Mouse (Mus musculus) megakaryocyte-erythroid progenitor cell, adult 5-6 weeks (primary cell): ENCODE results near the gene Mmp1b. TPM values are rescaled to one million over a fixed set of nuclear protein-coding genes. Genes with fewer than 3 reads are reported as not detected.
"Not testable (repeated sequence)": the region's sequence is repeated elsewhere in the genome, so short reads cannot be mapped to it uniquely, and the experiment has no call there.

Experiments
- ATAC-seq: replicated peaks from 2 replicates; pipeline ENCODE4 v1.8.0; 2016; ENCODE audit warnings: mild to moderate bottlenecking, inconsistent platforms; ENCODE audit not compliant: severe bottlenecking, poor library complexity, low FRiP score, low TSS enrichment
- total RNA-seq, 2 experiments: library from RNA; stranded (forward) in 1 of 2; stranded (reverse) in 1 of 2; fragments of 200-1000, 215-1000 nt in 1 of 2; fragments of >200 nt in 1 of 2; fragmentation: Nextera tagmentation in 1 of 2; gene quantifications; 2 replicates each; pipeline ENCODE4 v1.2.3; 2014 to 2017

Gene Mmp1b
- total RNA-seq (2014; fragmentation: Nextera tagmentation) (not detected in 2 replicates), total RNA-seq (2017) (not detected in 2 replicates)

GRCm38 (mm10) chr9:7387947-7388346 is at the start of gene Mmp1b:
TSS of gene Mmp1b (minus strand) at chr9:7388047.
- no peak for ATAC-seq

GRCm38 (mm10) chr9:7396556-7396955 is 8.7 kb upstream of the Mmp1b start:
- ATAC-seq, result not testable (repeated sequence)

GRCm38 (mm10) chr9:7354535-7354934 is 33.3 kb downstream of the Mmp1b start:
- ATAC-seq, result no peak

- ATAC-seq, result no peak
Observed at GRCm38 (mm10) chr9:7345513-7345912, 42.3 kb downstream of the Mmp1b start.

GRCm38 (mm10) chr9:7344107-7344506 is 43.7 kb downstream of the Mmp1b start, which contains the start of gene Mmp12:
TSS of gene Mmp12 (plus strand) at chr9:7344381.
- no peak for ATAC-seq

- ATAC-seq, result no peak
Observed at GRCm38 (mm10) chr9:7336740-7337483, 50.9 kb downstream of the Mmp1b start.

GRCm38 (mm10) chr9:7335766-7336680 is 51.8 kb downstream of the Mmp1b start:
- ATAC-seq, result no peak

- ATAC-seq, result no peak
Observed at GRCm38 (mm10) chr9:7331847-7332246, 56.0 kb downstream of the Mmp1b start.

Other genes starting within 250 kb of the Mmp1b start
- gene Dync2h1, start 203.6 kb downstream of the Mmp1b start, total RNA-seq (2014; fragmentation: Nextera tagmentation), result 4.9 and 9.1 TPM in 2 replicates
- gene Dync2h1, start 203.6 kb downstream of the Mmp1b start, total RNA-seq (2017), result 4.3 and 7.4 TPM in 2 replicates
- gene Dcun1d5, start 203.5 kb downstream of the Mmp1b start, total RNA-seq (2014; fragmentation: Nextera tagmentation), result 67.8 and 92.5 TPM in 2 replicates
- 122 and 129 TPM in 2 replicates for gene Dcun1d5, start 203.5 kb downstream of the Mmp1b start, total RNA-seq (2017)
- not detected in 2 replicates for gene Mmp13, start 115.5 kb downstream of the Mmp1b start, total RNA-seq (2014; fragmentation: Nextera tagmentation)
- gene Mmp13, start 115.5 kb downstream of the Mmp1b start, total RNA-seq (2017), result not detected in 2 replicates
- not detected in 2 replicates for gene Mmp12, start 43.7 kb downstream of the Mmp1b start, total RNA-seq (2014; fragmentation: Nextera tagmentation)
- gene Mmp12, start 43.7 kb downstream of the Mmp1b start, total RNA-seq (2017), result not detected in 2 replicates
- not detected in 2 replicates for gene Mmp3, start 57.8 kb upstream of the Mmp1b start, total RNA-seq (2014; fragmentation: Nextera tagmentation)
- not detected in 2 replicates for gene Mmp3, start 57.8 kb upstream of the Mmp1b start, total RNA-seq (2017)
- not detected in 2 replicates for gene Mmp10, start 114.3 kb upstream of the Mmp1b start, total RNA-seq (2014; fragmentation: Nextera tagmentation)
- not detected in 2 replicates for gene Mmp10, start 114.3 kb upstream of the Mmp1b start, total RNA-seq (2017)
- gene Mmp8, start 170.4 kb upstream of the Mmp1b start, total RNA-seq (2014; fragmentation: Nextera tagmentation), result 0.35 TPM in 1 of 2 replicates, not detected in the other
- 3.4 TPM in 1 of 2 replicates, not detected in the other for gene Mmp8, start 170.4 kb upstream of the Mmp1b start, total RNA-seq (2017)
- 0.20 TPM in 1 of 2 replicates, not detected in the other for gene Mmp27, start 183.3 kb upstream of the Mmp1b start, total RNA-seq (2014; fragmentation: Nextera tagmentation)
- 0.80 and 0.95 TPM in 2 replicates for gene Mmp27, start 183.3 kb upstream of the Mmp1b start, total RNA-seq (2017)
- not detected in 2 replicates for gene Mmp20, start 240.2 kb upstream of the Mmp1b start, total RNA-seq (2014; fragmentation: Nextera tagmentation)
- not detected in 2 replicates for gene Mmp20, start 240.2 kb upstream of the Mmp1b start, total RNA-seq (2017)